Mouse (Mus musculus): ENCODE data around the gene Ccdc155. TPM values are rescaled to one million over a fixed set of nuclear protein-coding genes. Genes with fewer than 3 reads are reported as not detected.
"Not testable (repeated sequence)": the region's sequence is repeated elsewhere in the genome, so short reads cannot be mapped to it uniquely, and the experiment has no call there.

Ccdc155 gene
- total RNA-seq, 2 experiments from 2014 or later, result 0.25 TPM; not detected in 1

DNA sequence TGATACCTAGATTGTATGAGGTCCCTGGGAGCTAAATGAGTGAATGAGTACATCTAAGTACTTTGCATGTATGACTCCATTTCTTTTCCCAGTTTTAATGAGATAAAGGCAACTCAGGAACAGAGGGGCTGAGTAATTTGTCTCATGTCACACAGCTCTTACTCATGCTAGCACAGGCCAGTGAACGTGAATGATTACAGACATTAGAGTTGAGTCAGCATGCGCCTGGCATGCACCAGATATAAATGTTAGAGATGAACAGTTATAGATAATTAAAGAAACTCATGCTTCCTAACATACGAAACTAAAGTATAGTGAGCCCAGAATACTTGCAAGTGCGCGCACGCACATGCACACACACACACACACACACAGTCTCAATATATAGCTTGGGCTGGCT is 14.5 kb downstream of the Ccdc155 start:
- no peak for DNase-seq

DNA sequence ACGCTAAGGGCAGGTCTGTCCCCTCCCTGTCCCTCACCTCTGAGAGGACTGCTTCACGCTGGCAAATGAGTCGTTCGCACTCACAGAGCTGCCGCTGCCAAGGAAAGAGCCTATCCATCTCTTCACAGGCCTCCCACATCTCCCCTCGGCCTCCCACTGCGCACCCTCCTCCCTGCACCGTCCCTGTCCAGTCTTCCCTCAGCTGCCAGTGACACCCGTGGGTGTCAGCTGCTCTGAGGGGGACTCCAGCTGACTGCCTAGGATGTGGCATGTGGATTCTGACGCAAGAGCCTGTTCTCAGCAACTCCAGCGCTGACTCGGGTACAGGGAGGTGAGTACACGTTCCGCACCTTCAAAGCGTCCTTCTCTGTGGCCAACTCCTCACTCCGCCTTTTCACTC is 15.1 kb downstream of the Ccdc155 start:
- DNase-seq, result no peak

DNA sequence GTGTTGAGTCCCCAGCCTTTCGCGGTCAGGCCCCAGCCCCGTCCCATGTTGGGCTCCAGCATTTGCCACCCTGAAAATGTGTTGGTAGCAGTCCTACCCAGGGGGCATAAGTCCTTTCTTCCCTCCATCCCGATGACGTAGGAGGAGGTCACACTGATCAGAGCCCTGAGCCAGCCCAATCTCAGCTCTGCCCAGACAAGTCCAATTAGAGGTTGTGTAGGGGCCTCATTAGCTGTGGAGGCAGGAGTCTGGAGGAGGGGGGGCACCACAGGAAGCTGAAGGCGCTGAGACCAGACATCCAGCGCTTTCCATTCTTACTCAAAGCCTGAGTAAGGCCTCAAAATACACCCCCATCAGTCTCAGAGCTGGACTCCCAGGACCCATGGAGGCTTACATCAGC is 18.8 kb downstream of the Ccdc155 start:
- no peak for DNase-seq

DNA sequence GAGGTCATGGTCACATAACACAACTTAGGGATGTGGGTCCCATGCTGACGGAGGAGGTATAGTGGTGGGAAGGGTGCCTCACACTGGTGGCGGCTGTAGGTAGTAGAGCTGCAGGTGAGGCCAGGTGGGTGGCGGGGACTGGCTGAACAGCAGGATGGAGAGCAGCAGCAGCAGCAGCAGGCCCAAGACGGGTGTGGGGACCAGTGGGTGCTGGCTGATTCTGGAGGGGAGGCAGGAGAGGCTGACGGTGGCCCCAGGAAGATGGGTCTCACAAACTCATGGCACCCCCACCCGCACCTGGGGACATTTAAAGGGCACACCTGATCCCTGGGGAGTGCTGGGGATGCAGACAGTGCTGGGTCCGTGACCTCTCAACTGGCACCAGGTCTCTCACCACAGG is 21.0 kb downstream of the Ccdc155 start:
- no peak for DNase-seq

DNA sequence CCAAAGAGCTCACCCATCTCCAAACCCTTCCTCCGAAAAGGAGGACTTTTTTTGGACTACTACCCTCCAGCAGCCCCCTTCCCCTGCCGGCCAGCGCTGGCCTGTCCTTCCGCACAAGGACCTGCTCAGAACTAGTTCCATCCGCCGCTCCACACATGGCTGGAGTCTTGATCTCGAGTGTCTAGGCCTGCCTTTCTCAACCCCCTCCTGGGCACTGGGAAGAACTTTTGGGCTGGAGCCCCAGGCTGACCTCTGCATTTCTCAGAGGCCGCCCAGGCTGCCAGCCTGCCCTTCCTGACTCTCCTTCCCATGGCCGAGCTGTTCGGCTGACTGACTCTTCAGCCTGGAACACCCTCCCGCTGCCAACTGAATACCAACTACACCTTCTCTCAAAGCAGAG is 22.1 kb downstream of the Ccdc155 start:
- DNase-seq, result no peak

DNA sequence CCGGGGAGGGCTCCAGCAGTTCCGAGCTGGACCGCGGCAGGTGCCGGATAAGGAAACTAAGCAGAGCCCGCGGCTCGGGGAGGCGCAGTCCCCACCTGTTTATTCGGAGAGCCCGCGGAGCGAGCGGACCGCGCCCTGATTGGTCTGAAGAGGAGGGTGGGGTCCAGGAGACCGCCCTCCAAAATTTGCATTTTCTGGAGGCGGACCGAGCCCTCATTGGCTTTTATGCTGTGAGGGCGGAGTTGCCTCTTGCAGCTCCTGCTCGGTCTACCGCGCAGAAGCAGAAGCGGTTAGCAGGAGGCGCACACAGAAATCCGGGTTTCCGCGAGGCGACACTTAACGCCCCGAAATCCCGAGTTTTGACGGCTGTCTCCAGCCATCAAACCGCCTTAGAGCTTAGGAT is 22.5 kb downstream of the Ccdc155 start:
- peak; percentile 89 for DNase-seq

DNA sequence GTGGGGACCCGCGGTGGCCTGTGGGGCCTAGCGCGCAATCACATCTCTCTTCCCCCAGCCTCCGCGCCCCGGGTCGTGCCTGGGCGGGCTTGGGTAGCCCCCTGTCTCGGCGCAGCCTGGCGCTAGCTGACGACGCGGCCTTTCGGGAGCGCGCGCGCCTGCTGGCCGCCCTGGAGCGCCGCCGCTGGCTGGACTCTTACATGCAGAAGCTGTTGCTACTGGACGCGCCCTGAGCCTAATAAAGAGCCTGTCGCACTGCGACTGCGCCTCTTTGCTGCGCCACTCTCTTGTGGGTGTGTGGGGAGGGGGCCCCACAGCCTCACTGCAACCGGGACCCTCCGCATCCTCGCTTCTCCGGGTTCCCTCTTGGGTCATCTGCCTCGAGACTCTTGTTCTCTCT is 23.2 kb downstream of the Ccdc155 start:
- DNase-seq, result peak; percentile 32

DNA sequence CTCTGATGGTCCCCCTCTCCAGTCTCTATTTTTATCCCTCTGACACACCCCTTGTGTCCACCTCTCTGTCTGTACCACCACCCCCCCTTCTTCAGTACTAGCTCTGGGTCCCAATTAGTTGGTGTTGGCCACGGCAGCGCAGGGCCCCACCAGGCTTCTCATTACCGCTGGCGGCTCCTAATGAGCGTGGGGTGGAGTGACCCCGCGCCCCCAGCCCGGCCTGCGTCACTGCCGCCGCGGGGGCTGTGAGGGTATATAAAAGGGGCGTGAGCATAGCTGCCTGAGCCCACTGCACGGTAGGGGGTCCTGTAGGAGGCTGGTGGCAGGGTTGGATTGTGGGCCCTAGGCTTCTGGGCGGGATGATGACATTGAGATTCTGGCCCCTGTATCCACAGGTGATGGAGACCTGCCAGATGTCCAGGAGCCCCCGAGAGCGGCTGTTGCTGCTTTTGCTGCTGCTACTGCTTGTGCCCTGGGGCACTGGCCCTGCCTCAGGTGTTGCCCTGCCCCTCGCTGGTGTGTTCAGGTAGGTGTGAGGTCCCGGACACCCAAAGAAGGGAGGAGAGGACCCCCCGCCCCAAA is 23.7 kb downstream of the Ccdc155 start, which contains the start of gene Pth2:
Gene Pth2 (plus strand): TSS at position 100 of the 582 bp plus-strand sequence.
- no peak for DNase-seq

DNA sequence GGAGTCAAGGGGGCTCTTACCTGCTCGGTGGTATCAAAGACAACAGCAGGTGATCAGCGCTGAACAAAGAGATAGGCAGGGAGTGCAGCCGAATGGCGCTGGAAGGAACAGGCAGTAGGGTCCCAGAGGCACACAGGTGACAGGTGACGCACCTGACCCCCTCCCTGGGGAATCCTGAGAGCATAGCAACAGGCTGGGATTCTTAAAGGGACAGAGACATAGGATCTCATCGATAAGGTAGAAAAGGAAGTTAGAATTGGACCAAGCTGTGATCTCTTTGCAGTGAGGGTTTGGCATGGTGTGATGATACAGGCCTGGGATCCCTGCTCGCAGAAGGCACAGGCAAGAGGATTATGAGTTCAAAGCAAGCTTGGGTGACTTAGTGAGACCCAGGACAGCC is 25.2 kb downstream of the Ccdc155 start, which contains the start of gene Gfy:
Gene Gfy (minus strand): TSS at position 101 of the 400 bp plus-strand sequence.
- DNase-seq, result no peak

DNA sequence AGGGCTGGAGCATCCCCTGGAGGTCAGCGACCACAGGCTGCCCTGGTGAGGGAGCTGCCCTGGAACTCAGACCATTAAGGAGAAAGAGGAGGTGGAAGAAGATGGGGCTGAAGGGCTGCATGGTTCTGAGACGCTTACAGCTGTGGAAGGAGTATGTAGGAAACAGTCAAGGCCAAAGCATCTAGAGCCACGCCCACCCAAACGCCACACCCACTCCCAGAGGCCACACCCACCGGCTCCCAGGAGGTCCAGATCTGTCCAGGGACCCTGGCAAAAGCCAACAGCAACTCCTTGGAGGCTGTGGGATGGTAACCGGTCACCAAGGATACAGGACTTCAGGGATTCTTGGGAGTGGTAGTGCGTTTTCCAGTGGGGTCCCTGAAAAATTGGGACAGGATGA is 26.1 kb downstream of the Ccdc155 start:
- DNase-seq, result no peak

DNA sequence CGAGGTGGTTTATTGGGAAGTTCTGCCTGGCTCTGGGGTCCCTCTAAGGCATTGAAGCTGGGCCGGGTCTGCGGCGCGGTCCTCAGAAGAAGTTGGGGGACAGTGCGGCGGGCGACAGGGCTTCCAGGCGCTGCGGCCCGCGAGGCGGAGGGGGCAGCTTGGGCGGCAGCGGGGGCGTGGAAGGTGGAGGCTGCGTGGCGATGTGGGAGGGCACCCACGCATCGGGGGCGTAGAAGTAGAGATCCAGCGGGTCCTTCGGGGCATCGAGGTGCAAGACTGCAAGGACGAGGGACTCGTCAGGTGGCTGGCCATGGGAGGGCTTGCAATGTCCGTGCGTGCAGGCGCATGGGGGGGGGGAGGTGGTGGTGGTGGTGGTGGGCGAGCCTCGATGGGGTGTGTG is 28.3 kb downstream of the Ccdc155 start:
- DNase-seq, result no peak

DNA sequence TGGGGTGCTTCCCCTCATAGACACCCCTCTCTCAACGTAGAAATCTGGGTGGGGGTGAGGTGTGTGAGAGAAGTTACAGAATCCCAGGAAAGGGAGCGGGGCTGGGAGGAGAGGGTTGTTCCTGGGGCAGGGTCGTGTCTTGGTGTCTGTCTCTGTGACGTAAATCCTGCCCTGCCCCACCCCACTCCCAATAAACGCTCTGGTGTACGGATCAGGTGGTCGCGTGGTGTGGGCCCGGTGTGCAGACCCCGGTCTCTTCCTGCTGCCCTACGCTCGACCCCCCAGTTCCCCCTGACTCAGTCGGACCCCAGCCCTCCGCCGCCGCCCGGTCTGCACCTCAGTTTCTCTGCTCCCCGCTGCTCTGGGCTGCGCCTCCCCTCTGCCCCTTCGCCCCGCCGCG is 28.8 kb downstream of the Ccdc155 start:
- DNase-seq, result no peak

DNA sequence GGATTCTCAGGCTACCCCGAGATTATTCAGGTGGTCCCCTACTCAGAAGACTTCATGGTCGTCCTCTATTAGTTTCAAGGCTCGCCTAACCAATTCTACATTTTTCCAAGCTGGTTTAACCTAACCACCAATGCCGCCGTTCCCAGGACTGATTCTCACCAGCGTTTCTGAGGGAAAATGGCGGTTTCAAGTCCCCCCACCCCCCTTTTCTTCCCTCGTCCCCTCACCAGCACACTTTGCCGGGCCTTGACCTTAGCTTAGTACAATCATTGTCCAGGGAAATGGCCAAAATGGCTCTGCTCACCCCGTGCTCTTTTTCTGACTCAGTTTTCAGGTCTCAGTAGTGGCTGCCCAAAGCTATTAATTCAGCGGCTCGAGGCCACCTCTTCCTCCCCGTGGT is 29.3 kb downstream of the Ccdc155 start:
- DNase-seq, result no peak

DNA sequence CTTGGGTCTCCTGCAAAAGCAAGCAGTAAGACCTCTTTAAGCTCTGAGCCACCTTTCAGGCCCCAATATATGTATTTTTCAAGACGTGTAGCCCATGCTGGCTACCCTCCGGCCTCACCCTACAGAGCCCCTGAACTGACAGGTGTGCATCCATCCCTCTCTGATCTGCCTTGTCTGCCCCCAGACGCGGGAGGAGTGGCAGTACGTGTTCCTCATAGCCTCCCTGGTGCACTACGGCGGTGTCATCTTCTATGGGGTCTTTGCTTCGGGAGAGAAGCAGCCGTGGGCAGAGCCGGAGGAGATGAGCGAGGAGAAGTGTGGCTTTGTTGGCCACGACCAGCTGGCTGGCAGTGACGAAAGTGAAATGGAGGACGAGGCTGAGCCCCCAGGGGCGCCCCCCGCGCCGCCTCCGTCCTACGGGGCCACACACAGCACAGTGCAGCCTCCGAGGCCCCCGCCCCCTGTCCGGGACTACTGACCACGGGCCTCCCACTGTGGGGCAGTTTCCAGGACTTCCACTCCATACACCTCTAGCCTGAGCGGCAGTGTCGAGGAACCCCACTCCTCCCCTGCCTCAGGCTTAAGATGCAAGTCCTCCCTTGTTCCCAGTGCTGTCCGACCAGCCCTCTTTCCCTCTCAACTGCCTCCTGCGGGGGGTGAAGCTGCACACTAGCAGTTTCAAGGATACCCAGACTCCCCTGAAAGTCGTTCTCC is 30.0 kb downstream of the Ccdc155 start:
- DNase-seq, result no peak

DNA sequence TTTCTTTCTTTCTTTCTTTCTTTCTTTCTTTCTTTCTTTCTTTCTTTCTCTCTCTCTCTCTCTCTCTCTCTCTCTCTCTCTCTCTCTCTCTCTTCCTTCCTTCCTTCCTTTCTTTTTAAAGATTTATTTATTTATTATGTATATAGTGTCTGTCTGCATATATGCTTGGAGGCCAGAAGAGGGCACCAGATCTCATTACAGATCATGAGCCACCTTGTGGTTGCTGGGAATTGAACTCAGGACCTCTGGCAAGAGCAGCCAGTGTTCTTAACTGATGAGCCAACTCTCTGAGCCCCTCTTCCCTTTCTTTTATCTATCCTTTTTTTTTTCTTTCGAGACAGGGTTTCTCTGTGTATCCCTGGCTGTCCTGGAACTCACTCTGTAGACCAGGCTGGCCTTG is 30.9 kb downstream of the Ccdc155 start:
- not testable (repeated sequence) for DNase-seq

DNA sequence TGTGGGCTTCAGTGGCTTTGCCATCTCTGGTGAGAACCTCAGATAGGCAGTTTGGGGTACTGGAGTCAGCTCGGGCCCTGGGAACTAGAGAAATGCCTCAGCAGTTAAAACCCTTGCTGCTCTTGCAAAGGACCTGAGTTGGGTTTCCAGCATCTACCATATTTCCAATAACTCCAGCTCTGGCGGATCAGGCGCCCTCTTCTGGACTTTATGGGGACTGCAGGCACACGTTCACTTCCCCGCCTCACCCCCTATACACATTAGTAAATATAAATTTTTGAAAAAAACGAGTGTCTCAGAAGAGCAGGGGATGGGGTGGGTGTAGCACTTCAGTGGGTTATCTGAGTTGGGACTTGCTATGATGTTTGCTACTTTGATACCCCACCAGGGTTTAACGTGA is 31.7 kb downstream of the Ccdc155 start:
- no peak for DNase-seq

DNA sequence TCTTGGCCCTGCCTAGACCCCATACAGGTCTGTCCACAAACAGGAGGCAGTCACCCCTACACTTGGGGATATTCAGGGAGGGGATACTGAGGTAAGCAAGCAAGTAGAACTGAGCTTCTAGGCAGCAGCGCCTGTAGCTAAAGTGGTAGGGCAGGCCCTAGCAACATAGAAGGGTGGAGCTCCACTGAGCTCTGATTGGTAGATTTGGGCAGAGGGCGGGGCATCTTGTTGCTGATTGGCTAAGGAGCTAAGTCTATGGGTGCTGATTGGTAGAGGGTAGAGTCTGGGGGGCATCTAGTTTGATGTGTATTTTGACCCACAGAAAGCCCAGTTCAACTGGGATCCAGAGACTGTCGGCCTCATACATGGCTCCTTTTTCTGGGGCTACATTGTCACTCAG is 35.2 kb downstream of the Ccdc155 start:
- no peak for DNase-seq

DNA sequence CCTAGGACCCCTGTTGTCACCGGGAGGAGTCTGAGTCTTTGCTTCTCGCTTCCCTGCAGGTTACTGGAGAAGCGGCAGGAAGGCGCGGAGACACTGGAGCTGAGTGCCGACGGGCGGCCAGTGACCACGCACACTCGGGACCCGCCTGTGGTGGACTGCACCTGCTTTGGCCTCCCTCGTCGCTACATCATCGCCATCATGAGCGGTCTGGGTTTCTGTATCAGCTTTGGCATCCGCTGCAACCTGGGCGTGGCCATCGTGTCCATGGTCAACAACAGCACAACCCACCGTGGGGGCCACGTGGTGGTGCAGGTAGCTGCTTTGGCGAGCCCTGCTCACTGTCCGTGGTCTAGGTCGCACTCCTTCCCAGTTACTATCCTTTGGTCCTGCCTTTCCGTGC is 36.0 kb downstream of the Ccdc155 start:
- no peak for DNase-seq

DNA sequence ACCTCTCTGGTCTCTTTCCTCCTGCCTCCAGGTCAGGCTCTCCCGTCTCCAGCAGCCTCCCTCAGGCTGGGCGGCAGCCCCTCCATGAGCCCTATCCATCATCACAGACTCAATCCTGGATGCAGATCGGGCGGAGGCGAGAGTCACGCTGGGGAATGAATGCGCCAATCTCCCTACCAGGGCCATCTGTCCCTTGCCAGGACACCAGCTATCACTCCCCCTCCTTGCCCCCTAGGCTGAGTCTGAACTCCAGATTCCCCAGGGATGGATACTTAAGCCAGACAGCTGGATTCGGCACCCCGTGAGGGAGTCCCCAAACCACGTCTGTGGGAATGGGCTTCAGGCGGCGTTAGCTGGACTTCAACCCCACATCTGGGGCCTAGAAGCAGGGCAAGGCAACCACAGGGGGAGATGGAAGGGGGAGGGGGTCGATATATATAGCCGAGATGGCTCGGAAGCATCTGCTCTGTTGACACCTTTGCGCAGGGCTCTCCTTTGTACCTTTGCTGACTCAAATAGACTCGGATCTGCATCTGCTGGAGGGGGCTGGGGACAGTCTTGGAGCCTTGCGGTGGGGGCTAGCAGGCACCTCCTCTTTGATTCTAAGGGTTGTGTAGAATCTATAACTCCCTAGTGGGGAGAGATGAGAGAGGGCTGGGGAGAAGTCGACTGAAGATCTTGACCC is 36.8 kb downstream of the Ccdc155 start:
- DNase-seq, result no peak

DNA sequence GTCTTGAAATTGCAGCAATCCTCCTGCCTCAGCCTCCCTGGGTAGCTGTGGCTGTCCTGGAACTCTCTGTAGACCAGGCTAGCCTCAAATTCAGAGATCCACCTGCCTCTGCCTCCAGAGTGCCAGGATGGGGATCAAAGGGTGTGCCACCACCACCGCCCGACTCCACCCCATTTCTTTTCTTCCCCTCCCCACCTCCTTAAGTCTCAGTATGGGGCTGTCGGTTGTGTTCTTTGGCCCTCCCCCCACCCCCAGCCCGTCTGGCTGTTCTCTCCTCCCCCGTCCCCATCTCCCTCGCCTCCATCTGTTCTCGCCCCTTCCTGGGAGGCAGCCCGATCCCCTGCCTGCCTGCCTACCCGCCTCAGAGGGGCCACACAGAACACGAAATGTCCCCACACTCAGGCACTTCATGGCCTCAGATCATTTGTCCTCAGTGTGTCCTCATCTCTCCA is 37.7 kb downstream of the Ccdc155 start:
- DNase-seq, result no peak

DNA sequence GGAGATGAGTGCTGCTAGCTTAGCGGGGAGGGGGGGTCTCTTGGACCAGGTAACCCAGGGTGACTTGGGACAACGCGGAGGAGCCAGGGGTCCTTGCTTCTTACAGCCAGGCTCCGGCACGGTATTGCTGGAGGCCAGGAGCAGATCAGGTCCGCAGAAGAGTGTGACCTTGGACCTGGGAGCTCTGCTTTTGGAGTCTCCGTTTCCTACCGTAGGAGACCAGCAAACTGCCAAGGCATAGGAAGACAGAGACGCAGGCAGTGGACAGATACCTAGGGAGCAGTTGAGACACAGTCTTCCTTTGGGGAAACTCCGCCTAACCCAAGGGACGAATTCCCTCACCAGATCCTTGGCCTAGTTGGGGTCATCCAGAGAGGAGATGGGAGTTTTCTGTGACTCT is 39.0 kb downstream of the Ccdc155 start:
- no peak for DNase-seq

DNA sequence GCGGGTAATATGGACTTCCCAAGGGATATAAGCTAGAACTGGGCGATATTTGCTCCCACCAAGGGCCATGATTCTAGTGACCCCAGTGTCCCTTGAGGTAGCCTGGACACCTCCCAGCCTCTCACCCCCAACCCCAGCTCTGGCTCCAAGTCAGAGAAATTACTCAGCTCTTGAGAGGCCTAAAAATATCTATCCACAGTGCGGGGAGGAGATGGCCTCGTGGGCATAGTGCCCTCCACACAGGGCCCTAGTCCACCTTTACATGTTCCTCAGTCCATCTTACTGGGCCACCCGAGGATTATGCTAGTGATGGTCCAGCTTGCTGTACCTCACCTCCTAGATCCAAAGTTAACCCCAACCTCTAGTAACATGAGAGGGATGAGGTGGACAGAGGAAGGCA is 39.9 kb downstream of the Ccdc155 start:
- DNase-seq, result no peak

DNA sequence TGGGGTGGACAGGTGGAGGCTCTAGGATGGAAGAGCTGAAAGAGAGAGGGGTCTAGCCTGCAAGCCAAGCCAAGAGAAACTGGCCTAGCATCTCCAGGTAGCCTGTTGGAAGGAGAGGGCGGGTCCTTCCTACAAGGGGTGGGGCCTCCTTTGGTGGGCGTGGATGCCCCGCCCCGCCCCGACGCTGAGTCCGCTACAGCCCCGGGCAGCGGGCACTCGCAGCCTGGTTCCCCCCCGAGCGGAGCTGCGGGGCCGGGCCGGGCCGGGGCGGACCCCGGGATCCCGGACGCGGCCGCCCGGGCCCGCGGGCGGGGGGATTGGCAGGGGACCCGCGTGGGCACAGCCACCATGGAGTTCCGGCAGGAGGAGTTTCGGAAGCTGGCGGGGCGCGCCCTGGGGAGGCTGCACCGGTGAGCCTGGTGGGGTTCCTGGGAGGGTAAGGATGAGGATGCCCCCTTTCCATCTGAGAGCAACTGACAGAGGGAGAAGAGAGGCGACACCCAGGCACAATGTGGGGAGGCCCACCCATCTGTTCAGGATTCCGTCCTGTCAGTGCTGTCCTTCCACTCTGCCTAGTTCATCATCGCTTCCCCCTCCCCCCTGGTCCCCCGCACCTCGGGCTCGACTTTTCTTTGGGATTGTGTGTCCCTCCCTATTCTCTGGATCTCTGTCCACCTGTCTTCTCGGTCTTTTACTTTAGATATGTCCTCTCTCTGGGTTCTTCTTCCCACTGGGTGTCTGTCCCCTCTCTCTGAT is 40.8 kb downstream of the Ccdc155 start, which contains the start of gene Slc17a7:
Gene Slc17a7 (plus strand): TSS at position 215 of the 756 bp plus-strand sequence.
- DNase-seq, result peak; percentile 35

Measured in heart, postnatal 4 days (tissue).